In the genomic region with DNA sequence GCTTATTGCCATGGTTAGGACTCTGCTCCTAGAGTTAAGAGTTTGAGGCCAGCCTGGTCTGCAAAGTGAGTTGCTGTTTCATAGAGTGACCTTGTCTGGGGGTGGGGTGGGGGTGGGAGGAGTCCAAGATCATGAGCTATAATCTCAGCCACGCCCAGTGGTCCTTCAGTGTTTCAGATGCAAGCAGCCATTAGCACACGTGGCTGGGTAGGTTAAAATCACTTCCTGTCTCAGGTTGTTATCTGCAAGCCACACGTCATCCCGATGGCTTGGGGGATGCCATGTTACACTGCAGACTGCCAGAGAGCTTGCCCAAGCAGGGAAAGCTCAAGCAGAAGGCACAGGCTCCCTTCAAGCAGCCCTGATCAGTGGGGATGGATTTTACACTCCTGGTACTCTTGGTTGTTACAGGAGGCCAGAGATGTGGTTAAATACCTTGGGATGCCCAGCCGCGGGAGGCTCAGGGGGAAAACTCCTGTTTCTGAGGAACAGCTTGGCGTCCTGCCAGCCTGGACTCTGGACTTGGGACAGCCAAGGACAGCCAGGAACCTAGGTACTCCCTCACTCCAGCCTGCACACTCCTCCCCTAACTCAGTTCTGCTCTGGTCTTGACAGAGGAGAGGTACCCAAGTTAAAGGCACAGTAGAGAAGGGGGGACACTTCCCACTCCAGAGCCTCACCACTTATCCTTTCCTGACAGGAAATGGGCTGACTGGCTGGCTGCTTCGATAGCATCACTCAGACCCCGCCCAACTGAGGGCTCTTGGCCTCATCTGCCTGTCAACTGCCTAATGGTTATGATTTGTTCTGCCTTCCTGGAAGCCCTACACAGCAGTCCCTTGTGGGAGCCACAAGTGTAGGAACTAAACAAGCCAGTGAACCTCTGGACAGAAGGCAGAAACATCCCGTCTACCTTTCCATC, we compare ENCODE assay signal across 9 mouse cellular contexts. TPM values are rescaled to one million over a fixed set of nuclear protein-coding genes. Genes with fewer than 3 reads are reported as not detected.
DNase-seq lines count a peak whose midpoint lies in the region; ATAC-seq lines count a peak whose summit lies in the region.
"Had no signal": no experiment of that assay in that cellular context is flagged by ENCODE, and none has a peak within 500 bp of the region (broad histone marks: within the 10 kb centered on the region; RNA-seq: fewer than 3 reads in every experiment).

No protein-coding gene starts in this region.

- H3K4me3 ChIP-seq in heart, embryonic 12.5 days: no peak overlapping the region
- H3K4me3 ChIP-seq: limb, embryonic 12.5 days had no signal

- no peak overlapping the region for H3K9ac ChIP-seq in heart, embryonic 12.5 days
- H3K9ac ChIP-seq: limb, embryonic 12.5 days had no signal

- H3K9me3 ChIP-seq in heart, embryonic 12.5 days (replicated peaks): peaks cover 6% of the 10 kb centered on the region; the same call in 1 of the 2 replicates
- H3K9me3 ChIP-seq: limb, embryonic 12.5 days had no signal

- H3K27me3 ChIP-seq in heart, embryonic 12.5 days (replicated peaks): no peaks in the 10 kb centered on the region
- H3K27me3 ChIP-seq: limb, embryonic 12.5 days had no signal

- DNase-seq in heart, adult 8-10 months (ENCODE audit: low spot score): no peak
- DNase-seq in R1 (ENCODE audit: low read depth, low spot score): peak; percentile 13
- peak; percentile 72 to 83 for DNase-seq in kidney, adult 8-10 months
- DNase-seq in lung, postnatal 25 days (ENCODE audit: low spot score): peak; percentile 31
- DNase-seq in thymus, postnatal 4 days: no peak
- no peak for DNase-seq in layer of hippocampus, adult 11-12 months (ENCODE audit: low spot score)
- no peak for DNase-seq in left cerebral cortex, postnatal 4 days

- WGBS in heart, embryonic 12.5 days: 21% methylated on average over 10 of the region's 10 CpGs

- H3K4me1 ChIP-seq in heart, embryonic 12.5 days (replicated peaks): peaks cover 53% of the 10 kb centered on the region

- H3K4me2 ChIP-seq in heart, embryonic 12.5 days: no peak overlapping the region
- H3K4me2 ChIP-seq: limb, embryonic 12.5 days had no signal

- intact Hi-C loops in left cerebral cortex, postnatal 4 days (cut with DNase I): no loop called here

- no peaks in the 10 kb centered on the region for H3K36me3 ChIP-seq in heart, embryonic 12.5 days
- H3K36me3 ChIP-seq: limb, embryonic 12.5 days had no signal

- peak overlapping the region; percentile 14; the same call in 1 of the 2 replicates for H3K27ac ChIP-seq in heart, embryonic 12.5 days (ENCODE audit: poor library complexity, severe bottlenecking)
- H3K27ac ChIP-seq: limb, embryonic 12.5 days had no signal

- peak; percentile 15; the same call in 1 of the 2 replicates for ATAC-seq in heart, embryonic 12.5 days (ENCODE audit: insufficient number of reproducible peaks, low FRiP score)

RNA-seq across cellular contexts. Expression of gene Padi3, which starts 5.8 kb away (rescaled TPM):
- 0.45 and 0.50 TPM in 2 replicates for polyA plus RNA-seq in heart, embryonic 12.5 days (2016; fragmentation: Nextera tagmentation; extraction: Ambion mirVana)
- total RNA-seq in heart, adult 8-10 months (2022): under 1 TPM; 0.09 to 0.34 (median 0.13) TPM
- not detected for total RNA-seq in left cerebral cortex, postnatal 4 days (2021)

RNA-seq across cellular contexts. Expression of gene Padi1, which starts 29.3 kb away (rescaled TPM):
- polyA plus RNA-seq in heart, embryonic 12.5 days (2016; fragmentation: Nextera tagmentation; extraction: Ambion mirVana): 0.10 and 0.28 TPM in 2 replicates
- not detected for total RNA-seq in heart, adult 8-10 months (2022)
- total RNA-seq in left cerebral cortex, postnatal 4 days (2021): under 1 TPM in 1 of 2 experiments, not detected in 1; 0.08 TPM

RNA-seq across cellular contexts. Expression of gene Padi4, which starts 42.2 kb away (rescaled TPM):
- 2.1 and 2.5 TPM in 2 replicates for polyA plus RNA-seq in heart, embryonic 12.5 days (2016; fragmentation: Nextera tagmentation; extraction: Ambion mirVana)
- 1 to 10 TPM in 1 of 4 experiments, under 1 TPM in 3; 0.24 to 5.3 (median 0.27) TPM for total RNA-seq in heart, adult 8-10 months (2022)
- total RNA-seq in left cerebral cortex, postnatal 4 days (2021): not detected
- polyA plus RNA-seq: limb, embryonic 12.5 days had no signal

Comparison
In these comparisons a context has a peak if more than half of its experiments do, and no peak if none do; other contexts are left out.
1. DNase-seq: peak in R1 (single experiment), kidney, adult 8-10 months (2 of 2) and lung, postnatal 25 days (single experiment); none in heart, adult 8-10 months (single experiment), thymus, postnatal 4 days (single experiment), layer of hippocampus, adult 11-12 months (single experiment) and left cerebral cortex, postnatal 4 days (single experiment).